Mouse (Mus musculus): Measurements from ENCODE around the gene Rilpl1.
A peak's percentile ranks its signal among the peaks of the same experiment; 100 is the strongest.

The Rilpl1 gene

DNA sequence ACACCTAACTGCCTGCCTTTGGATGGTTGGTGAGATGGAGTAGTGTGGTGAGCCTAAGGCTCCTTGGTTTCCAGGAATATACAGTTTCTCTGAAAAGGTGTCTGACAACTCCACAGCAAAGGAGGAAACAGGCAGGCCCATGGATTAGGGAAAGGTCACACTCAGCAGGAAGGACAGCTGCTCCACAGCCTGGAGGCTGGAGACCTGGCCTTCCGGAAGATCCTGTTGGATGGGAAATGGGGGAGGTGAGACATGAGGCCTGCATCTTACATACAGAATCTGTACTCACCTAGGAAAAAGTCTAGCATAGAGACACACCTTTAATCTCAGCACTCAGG, 77.1 kb downstream of the Rilpl1 start:
- no peak for DNase-seq (ENCODE audit: extremely low spot score, low read depth, low spot score)

GRCm38 (mm10) chr5:124453339-124454081, 77.7 kb downstream of the Rilpl1 start:
- DNase-seq (ENCODE audit: extremely low spot score, low read depth, low spot score): no peak

- DNase-seq (ENCODE audit: extremely low spot score, low read depth, low spot score): no peak
Measured at GRCm38 (mm10) chr5:124452494-124453228, 78.5 kb downstream of the Rilpl1 start.

- no peak for DNase-seq (ENCODE audit: extremely low spot score, low read depth, low spot score)
Measured at GRCm38 (mm10) chr5:124450641-124451340, 80.4 kb downstream of the Rilpl1 start.

DNA sequence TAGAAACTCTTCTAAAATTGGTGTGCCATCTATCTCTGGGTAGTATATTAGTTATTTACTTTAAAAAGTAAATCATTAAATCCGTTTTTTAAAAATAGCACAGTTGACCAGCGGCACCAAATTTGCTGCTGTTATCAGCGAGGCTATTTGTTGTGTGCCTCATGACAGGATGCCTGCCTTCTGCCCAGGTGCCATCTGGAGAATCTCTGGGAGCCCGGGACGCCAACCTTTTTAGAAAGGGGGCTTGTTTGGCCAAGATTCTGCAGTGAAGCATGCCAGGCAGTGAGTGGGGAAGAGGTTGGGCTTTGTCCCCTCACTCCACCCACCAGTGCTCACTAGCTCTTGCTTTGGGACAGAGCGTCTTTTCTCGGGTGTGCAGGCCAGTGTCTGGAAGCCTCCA, 81.1 kb downstream of the Rilpl1 start:
- no peak for DNase-seq (ENCODE audit: extremely low spot score, low read depth, low spot score)

DNA sequence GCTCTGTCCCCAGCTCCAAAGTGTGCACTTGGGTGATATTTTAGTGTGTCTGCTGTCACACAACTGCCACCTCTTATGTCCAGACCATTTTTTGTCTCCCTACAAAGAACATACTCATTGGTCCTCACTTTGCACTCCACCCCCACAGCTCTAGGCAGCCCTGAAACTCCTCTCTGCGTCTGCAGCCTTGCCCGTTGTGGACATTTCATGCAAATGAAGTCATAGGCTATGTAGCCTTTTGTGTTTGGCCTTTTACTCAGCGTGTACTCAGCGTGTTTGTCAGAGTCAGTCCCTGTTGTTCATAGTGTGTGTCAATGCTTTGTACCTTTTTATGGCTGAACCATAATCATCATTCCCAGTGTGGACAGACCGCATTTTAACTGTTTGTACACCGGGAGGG, 81.7 kb downstream of the Rilpl1 start:
- no peak for DNase-seq (ENCODE audit: extremely low spot score, low read depth, low spot score)

- peak; percentile 12 for DNase-seq (ENCODE audit: extremely low spot score, low read depth, low spot score)
Measured at GRCm38 (mm10) chr5:124446301-124446881, 84.8 kb downstream of the Rilpl1 start.

DNA sequence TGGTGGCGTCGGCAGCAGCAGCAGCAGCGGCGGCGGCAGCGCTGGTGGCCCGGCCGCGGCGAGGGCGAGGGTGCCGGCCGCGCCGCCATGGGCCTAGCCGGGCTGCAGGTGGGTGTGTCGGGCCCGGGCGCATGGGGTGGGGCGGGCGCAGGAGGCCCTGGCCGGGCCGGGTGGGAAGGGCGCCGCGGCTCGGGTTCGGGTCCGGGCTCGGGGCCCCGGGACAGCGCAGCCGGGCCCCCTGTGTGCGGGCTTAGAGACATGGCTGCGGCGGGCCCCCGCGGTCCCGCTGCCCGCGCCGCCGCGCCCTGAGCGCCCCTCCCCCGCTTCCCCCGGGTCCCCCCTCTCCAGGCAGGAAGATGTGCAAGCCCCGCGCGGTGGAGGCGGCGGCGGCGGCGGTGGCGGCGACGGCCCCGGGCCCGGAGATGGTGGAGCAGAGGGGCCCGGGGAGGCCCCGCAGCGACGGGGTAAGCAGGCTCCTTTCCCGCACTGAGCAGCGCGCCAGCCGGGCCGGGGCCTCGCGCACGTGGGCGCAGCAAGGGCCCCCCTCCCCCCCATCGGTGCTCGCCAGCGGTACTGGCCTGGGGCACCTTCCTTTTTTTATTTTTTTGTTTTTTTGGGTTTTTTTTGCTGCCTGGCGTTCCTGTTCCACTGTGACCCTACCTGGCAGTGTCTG, 85.4 kb downstream of the Rilpl1 start:
- DNase-seq (ENCODE audit: extremely low spot score, low read depth, low spot score): no peak

DNA sequence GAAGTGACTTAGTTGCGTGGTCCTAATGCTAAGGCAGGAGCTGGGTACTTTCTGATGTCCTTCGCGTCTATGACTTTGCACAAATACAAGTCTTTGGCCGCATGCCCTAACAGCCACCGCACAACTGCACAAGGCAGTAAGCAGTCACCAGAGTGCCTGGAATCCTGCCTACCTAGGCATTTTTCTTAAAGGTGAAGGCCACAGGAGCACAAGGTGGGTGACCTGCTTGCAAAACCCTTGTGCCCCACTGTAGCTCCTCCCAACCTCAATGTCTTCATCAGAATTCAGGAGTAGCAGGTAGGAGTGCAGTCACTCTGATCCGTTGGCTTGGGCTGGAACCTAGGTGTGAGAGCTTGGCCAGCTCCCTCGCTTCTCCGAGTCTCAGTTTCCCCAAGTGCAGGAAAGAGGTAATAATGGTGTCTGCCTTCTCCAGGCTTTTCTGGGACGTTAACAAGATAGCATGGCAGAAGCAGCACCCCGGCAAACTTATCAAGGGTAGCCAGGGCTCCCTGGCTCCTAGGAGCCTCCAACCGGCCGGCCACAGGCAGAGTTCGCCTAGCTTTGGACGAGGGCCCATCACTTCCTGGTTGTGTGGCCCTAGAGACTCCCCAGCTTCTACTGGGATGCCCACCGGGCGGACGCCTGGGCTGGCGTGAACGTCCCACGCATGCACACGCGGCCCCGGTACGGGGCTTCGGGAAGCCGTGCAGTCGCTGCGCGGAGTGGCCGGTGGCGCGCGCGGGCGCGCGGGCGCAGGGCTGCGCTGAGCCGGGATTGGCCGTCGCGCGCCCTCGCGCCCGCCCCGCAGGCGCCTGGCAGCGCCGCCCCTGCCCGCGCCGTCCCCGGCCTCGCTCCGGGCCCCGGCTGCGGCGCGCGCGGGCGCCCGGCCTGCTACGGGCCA, 86.3 kb downstream of the Rilpl1 start:
- DNase-seq (ENCODE audit: extremely low spot score, low read depth, low spot score): no peak

- DNase-seq (ENCODE audit: extremely low spot score, low read depth, low spot score): no peak
Measured at GRCm38 (mm10) chr5:124444208-124444607, 87.0 kb downstream of the Rilpl1 start.

All from hindlimb bud, embryonic 11.5 days (tissue).